Mouse (Mus musculus) spleen, adult 2 months (tissue): Measurements from ENCODE around the gene Lmo2.

Experiments
- CTCF ChIP-seq: fragments of 200-500 bp; IDR thresholded peaks from 2 replicates; pipeline ENCODE4 v1.5.1; 2011; ENCODE audit warnings: mild to moderate bottlenecking, inconsistent platforms; ENCODE audit not compliant: insufficient read depth, insufficient read length, insufficient replicate concordance; ENCODE audit errors: extremely low read depth
- POLR2A ChIP-seq: fragments of 200-500 bp; IDR thresholded peaks from 2 replicates; pipeline ENCODE4 v1.6.1; 2011; ENCODE audit warnings: low read depth, low read length, inconsistent platforms

- no peak for TF ChIP-seq POLR2A
- no peak for TF ChIP-seq CTCF
These were observed 1.8 kb downstream of the Lmo2 start for GRCm38 (mm10) chr2:103959574-103959973.
